Mouse (Mus musculus): ENCODE data around the gene Duxf3.
"Not testable (repeated sequence)": the region's sequence is repeated elsewhere in the genome, so short reads cannot be mapped to it uniquely, and the experiment has no call there.

The Duxf3 gene

DNA sequence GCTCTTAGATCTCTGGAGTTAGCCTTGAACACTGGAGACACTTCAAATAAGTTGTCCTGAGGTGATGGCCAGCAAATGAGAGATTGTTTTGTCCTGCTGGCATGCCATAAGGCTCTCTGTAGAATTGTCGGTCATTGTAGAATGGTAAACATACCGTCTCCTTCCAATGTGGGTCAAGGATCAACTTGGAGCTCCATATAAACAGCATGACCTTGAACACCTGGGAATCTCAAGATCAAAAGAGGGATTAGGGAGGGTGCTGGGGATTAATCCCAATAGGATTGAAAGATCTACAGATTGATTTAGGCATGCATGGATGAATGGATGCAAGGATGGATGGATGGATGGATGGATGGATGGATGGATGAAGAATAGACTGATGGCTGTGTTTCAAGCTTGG lies 10.9 kb downstream of the Duxf3 start:
- not testable (repeated sequence) for DNase-seq

- DNase-seq: no peak
Observed at GRCm38 (mm10) chr10:58220726-58221125, 11.7 kb downstream of the Duxf3 start.

- no peak for DNase-seq
Observed at GRCm38 (mm10) chr10:58217366-58217765, 15.1 kb downstream of the Duxf3 start.

GRCm38 (mm10) chr10:58215353-58215752 lies 17.1 kb downstream of the Duxf3 start:
- no peak for DNase-seq

DNA sequence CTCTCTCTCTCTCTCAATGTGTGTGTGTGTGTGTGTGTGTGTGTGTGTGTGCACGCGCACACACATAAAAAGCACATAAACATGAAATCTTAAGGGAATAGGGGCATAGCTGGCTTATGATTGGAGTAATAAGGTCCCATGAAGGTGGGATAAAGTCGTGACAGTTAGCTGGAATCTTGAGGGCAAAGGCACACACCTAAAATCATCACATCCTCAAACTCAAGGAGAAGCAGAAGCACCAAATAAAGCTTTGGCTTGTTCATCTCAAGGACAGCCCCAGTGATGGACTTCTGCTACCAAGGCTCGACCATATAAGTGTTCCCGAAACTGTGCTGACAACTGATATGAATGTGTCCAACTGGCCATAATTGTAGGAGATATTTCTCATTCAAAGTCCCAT lies 17.5 kb downstream of the Duxf3 start:
- DNase-seq: no peak

DNA sequence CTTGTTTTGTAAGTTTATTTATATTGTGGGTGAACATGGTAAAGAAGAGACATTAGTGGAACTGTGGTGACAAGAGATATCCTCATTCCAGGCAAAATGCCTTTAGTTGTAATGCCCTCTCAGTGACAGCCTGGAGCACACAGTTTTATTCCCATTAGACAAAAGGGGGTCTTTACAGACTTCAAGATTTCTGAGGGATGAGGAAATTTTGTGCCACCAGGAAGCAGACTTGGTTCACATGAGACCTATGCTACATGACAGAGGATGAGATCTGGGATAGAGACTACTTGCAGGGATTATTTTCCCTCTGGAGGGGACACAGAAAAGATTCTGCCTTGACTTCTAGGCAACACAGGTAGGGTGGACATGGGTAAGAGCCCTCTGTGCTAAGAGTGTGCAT lies 18.0 kb downstream of the Duxf3 start:
- DNase-seq: no peak

DNA sequence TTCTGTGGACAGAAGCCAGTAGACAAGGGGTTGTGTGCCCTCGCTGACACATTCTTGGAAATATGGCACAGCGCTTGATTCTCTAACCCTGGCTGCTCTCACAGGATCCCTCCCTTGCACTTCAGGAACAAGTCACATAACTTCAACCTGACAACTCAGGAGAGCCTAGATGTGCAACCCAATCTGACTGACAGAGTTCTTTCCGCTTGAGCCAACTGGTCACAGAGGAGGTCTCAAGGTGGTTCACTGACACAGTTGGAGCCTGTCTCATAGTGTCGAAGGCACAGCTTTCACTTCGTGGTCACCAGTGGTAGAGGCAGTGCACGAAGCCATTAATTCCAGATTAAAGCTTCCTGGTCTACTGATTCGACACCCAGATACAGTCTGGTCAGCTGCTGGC lies 20.2 kb downstream of the Duxf3 start:
- DNase-seq: no peak

DNA sequence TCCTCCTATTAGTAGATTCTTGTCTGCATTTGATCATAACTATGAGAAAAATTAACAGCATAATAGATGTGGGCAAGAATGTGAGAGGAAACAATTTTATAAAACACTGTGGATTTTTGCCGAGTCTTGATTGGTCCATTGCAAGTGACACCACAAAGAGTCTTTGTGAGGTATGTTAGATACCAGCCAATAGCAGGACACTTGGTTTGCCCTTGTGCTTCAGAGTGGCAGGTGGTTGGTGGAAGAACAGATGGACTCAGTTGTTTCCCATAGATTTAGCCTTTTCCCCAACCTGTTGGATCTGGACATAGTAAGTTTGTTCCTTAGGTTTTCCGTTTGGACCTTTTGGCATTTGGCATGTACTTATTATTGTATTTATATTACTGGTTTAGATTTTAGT lies 21.3 kb downstream of the Duxf3 start:
- DNase-seq: no peak

- no peak for DNase-seq
Observed at GRCm38 (mm10) chr10:58210514-58210913, 22.0 kb downstream of the Duxf3 start.

DNA sequence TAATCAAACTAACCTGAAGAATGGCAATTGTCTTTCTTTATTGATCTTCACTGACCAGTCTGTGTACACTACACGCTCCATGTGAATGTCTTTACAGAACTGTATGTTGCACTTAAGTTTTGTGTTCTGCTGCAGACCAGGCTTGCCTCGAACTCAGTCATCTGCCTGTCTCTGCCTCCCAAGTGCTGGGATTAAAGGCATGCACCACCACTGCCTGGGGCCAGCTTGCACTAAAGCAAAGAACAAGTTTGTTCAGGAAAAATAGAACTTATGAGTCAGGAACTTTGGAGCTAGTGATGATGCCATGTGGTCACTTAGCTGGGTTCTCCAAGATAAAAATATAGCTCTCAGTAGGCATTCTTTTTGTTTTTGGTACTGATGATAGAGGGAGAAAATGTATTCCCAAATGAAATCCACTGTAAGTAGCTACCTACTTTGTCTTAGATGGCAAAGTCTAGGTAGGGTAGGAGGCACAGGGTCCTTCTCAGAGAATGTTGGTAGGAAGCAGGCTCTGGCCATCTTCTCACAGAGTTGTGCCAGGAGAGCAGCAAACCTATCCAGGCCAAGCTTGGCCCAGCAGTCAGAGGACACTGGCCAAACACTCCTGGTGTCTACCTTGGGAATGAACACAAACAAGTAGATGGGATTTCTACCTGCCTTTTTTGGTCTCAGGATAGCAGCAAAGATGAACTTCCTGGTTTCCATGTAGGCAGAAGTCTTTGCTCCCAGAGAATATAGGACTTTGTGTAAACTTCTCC lies 22.6 kb downstream of the Duxf3 start:
- DNase-seq: no peak

- no peak for DNase-seq
Observed at GRCm38 (mm10) chr10:58206639-58207404, 25.7 kb downstream of the Duxf3 start.

- DNase-seq: no peak
Observed at GRCm38 (mm10) chr10:58205986-58206385, 26.5 kb downstream of the Duxf3 start.
